ENCODE assay signal across 10 mouse cellular contexts in the genomic region with DNA sequence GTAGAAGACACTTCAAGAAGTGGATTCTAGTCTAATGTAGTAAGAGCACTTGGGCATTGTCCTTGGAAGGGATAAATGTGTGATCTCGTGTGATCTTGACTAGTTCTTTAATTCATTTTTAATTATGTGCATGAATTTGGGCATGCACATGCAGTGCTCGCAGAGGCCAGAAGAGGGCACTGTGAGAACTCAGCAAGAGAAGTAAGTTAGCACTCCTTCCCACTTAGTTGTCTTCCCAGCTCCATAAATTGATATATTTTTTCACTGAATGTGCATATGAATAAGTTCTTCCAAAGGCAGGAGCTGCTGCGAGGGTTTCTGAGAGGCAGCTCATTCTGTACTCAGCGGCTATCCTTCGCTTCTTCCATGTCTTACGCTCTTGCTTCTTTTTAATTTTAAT. TPM values are rescaled to one million over a fixed set of nuclear protein-coding genes. Genes with fewer than 3 reads are reported as not detected.
DNase-seq lines count a peak whose midpoint lies in the region; ATAC-seq and TF ChIP-seq lines count a peak whose summit lies in the region.
"Had no signal": no experiment of that assay in that cellular context is flagged by ENCODE, and none has a peak within 500 bp of the region (broad histone marks: within the 10 kb centered on the region; RNA-seq: fewer than 3 reads in every experiment).

No protein-coding gene starts in this region.

- WGBS in forebrain, embryonic 14.5 days, result 34% methylated on average over 6 of the region's 6 CpGs
- WGBS in forebrain, embryonic 15.5 days, result 32% methylated on average over 6 of the region's 6 CpGs

- no peak for TF ChIP-seq POLR2A in bone marrow macrophage, adult 2 months (IDR thresholded peaks at IDR 0.05; ENCODE audit: borderline replicate concordance, low read depth, low read length)

- H3K9me3 ChIP-seq in forebrain, embryonic 14.5 days (replicated peaks; ENCODE audit: control insufficient read depth, low read length), result no peaks in the 10 kb centered on the region
- H3K9me3 ChIP-seq in forebrain, embryonic 15.5 days, result no peaks in the 10 kb centered on the region
- H3K9me3 ChIP-seq: liver, embryonic 13.5 days had no signal

- no peaks in the 10 kb centered on the region for H3K36me3 ChIP-seq in forebrain, embryonic 14.5 days (ENCODE audit: control insufficient read depth, insufficient read depth, low read length)
- H3K36me3 ChIP-seq in forebrain, embryonic 15.5 days, result no peaks in the 10 kb centered on the region
- H3K36me3 ChIP-seq: liver, embryonic 13.5 days had no signal

- peak; percentile 80 for TF ChIP-seq CTCF in bone marrow macrophage, adult 2 months (IDR thresholded peaks at IDR 0.05; ENCODE audit: low read depth, low read length)

- H3K4me2 ChIP-seq in forebrain, embryonic 14.5 days (ENCODE audit: low read length), result no peak overlapping the region
- H3K4me2 ChIP-seq in forebrain, embryonic 15.5 days (replicated peaks), result no peak overlapping the region
- H3K4me2 ChIP-seq: liver, embryonic 13.5 days had no signal

- ATAC-seq in forebrain, embryonic 14.5 days, result no peak
- no peak for ATAC-seq in forebrain, embryonic 15.5 days (replicated peaks)

- peak; percentile 84 for DNase-seq in forebrain, embryonic 14.5 days (ENCODE audit: low spot score)
- DNase-seq in B cell, adult 2 months, result peak; percentile 54 to 57
- DNase-seq in forelimb bud, embryonic 11.5 days (ENCODE audit: low read depth, low spot score), result peak; percentile 62
- peak; percentile 85 for DNase-seq in layer of hippocampus, adult 11-12 months (ENCODE audit: low spot score)
- peak; percentile 73 for DNase-seq in lung, postnatal 14 days
- peak; percentile 88 for DNase-seq in testis, postnatal 10 days (ENCODE audit: low spot score)
- DNase-seq: liver, embryonic 13.5 days had no signal

- H3K27ac ChIP-seq in forebrain, embryonic 14.5 days (ENCODE audit: low read depth, low read length), result no peak overlapping the region
- no peak overlapping the region for H3K27ac ChIP-seq in forebrain, embryonic 15.5 days (replicated peaks)
- no peak overlapping the region for H3K27ac ChIP-seq in bone marrow macrophage, adult 2 months (ENCODE audit: insufficient read depth, low read depth, low read length)
- H3K27ac ChIP-seq: liver, embryonic 13.5 days had no signal

- no peak overlapping the region for H3K4me3 ChIP-seq in forebrain, embryonic 14.5 days (ENCODE audit: low read depth, low read length)
- no peak overlapping the region for H3K4me3 ChIP-seq in forebrain, embryonic 15.5 days
- H3K4me3 ChIP-seq in bone marrow macrophage, adult 2 months (ENCODE audit: insufficient read depth, low read length), result no peak overlapping the region
- H3K4me3 ChIP-seq: liver, embryonic 13.5 days had no signal

- H3K4me1 ChIP-seq in forebrain, embryonic 14.5 days (ENCODE audit: control insufficient read depth, insufficient read depth, low read length), result no peaks in the 10 kb centered on the region; the same call in 1 of the 2 replicates
- peaks cover 11% of the 10 kb centered on the region for H3K4me1 ChIP-seq in forebrain, embryonic 15.5 days
- H3K4me1 ChIP-seq in bone marrow macrophage, adult 2 months (ENCODE audit: control insufficient read depth, insufficient read depth, low read length), result no peaks in the 10 kb centered on the region
- H3K4me1 ChIP-seq: liver, embryonic 13.5 days had no signal

- H3K9ac ChIP-seq in forebrain, embryonic 14.5 days (ENCODE audit: low read length), result no peak overlapping the region
- no peak overlapping the region for H3K9ac ChIP-seq in forebrain, embryonic 15.5 days (replicated peaks)
- H3K9ac ChIP-seq: liver, embryonic 13.5 days had no signal

- H3K27me3 ChIP-seq in forebrain, embryonic 14.5 days (replicated peaks; ENCODE audit: control insufficient read depth, insufficient read depth, low read length), result no peaks in the 10 kb centered on the region
- H3K27me3 ChIP-seq in forebrain, embryonic 15.5 days, result no peaks in the 10 kb centered on the region

RNA-seq across cellular contexts. Expression of a gene that starts 3.2 kb away (rescaled TPM):
- 0.17 and 0.24 TPM in 2 replicates for polyA plus RNA-seq in forebrain, embryonic 14.5 days (2014; fragmentation: Nextera tagmentation; extraction: Ambion mirVana)
- 0.10 and 0.18 TPM in 2 replicates for polyA plus RNA-seq in forebrain, embryonic 15.5 days (2015; fragmentation: Nextera tagmentation; extraction: Ambion mirVana)
- polyA plus RNA-seq in bone marrow macrophage, adult 2 months (2012; ENCODE audit: insufficient read depth, insufficient read length, missing spikeins), result not detected in 2 replicates
- polyA plus RNA-seq: liver, embryonic 13.5 days; stomach, embryonic 16.5 days had no signal

RNA-seq across cellular contexts. Expression of a gene that starts 24.3 kb away (rescaled TPM):
- polyA plus RNA-seq in forebrain, embryonic 14.5 days (2014; fragmentation: Nextera tagmentation; extraction: Ambion mirVana), result 2.9 and 3.4 TPM in 2 replicates
- polyA plus RNA-seq in forebrain, embryonic 15.5 days (2015; fragmentation: Nextera tagmentation; extraction: Ambion mirVana), result 4.4 and 4.8 TPM in 2 replicates
- polyA plus RNA-seq in bone marrow macrophage, adult 2 months (2012; ENCODE audit: insufficient read depth, insufficient read length, missing spikeins), result not detected in 2 replicates

RNA-seq across cellular contexts. Expression of a gene that starts 37.9 kb away (rescaled TPM):
- not detected in 2 replicates for polyA plus RNA-seq in forebrain, embryonic 14.5 days (2014; fragmentation: Nextera tagmentation; extraction: Ambion mirVana)
- not detected in 2 replicates for polyA plus RNA-seq in forebrain, embryonic 15.5 days (2015; fragmentation: Nextera tagmentation; extraction: Ambion mirVana)
- polyA plus RNA-seq in bone marrow macrophage, adult 2 months (2012; ENCODE audit: insufficient read depth, insufficient read length, missing spikeins), result not detected in 2 replicates
- polyA plus RNA-seq: liver, embryonic 13.5 days had no signal
